ENCODE assay signal across 9 mouse cellular contexts in genomic region chr14:27066171-27066929, GRCm38 (mm10). TPM values are rescaled to one million over a fixed set of nuclear protein-coding genes. Genes with fewer than 3 reads are reported as not detected.
DNase-seq lines count a peak whose midpoint lies in the region; ATAC-seq and TF ChIP-seq lines count a peak whose summit lies in the region.
"Had no signal": no experiment of that assay in that cellular context is flagged by ENCODE, and none has a peak within 500 bp of the region (broad histone marks: within the 10 kb centered on the region; RNA-seq: fewer than 3 reads in every experiment).

No protein-coding gene starts in this region.

- peak; percentile 37; the same call in 1 of the 2 replicates for ATAC-seq in embryonic facial prominence, embryonic 12.5 days (ENCODE audit: insufficient number of reproducible peaks, insufficient read depth, low FRiP score, low TSS enrichment)
- peak; percentile 74 for ATAC-seq in lung, postnatal 0 days
- no peak for ATAC-seq in CD4-positive, CD25-positive, alpha-beta regulatory T cell, adult 4 months

- no peak overlapping the region for H3K4me3 ChIP-seq in embryonic facial prominence, embryonic 12.5 days
- H3K4me3 ChIP-seq in lung, postnatal 0 days (ENCODE audit: low read depth, low read length): no peak overlapping the region
- H3K4me3 ChIP-seq: megakaryocyte, embryonic 14.5 days had no signal

- no peaks in the 10 kb centered on the region for H3K27me3 ChIP-seq in embryonic facial prominence, embryonic 12.5 days
- no peaks in the 10 kb centered on the region for H3K27me3 ChIP-seq in lung, postnatal 0 days (replicated peaks; ENCODE audit: insufficient read depth, low read length)

- 5% methylated on average over 9 of the region's 9 CpGs for WGBS in embryonic facial prominence, embryonic 12.5 days
- WGBS in lung, postnatal 0 days: 31% methylated on average over 8 of the region's 9 CpGs

- TF ChIP-seq CTCF in lung, postnatal 0 days (IDR thresholded peaks at IDR 0.05): no peak

- intact Hi-C loops in heart, postnatal 25 days (cut with DNase I): loop anchor here (5.0 to 10.0 kb wide), 2 partner anchors 34 to 202 kb away; no protein-coding TSS in a partner anchor

- H3K4me1 ChIP-seq in embryonic facial prominence, embryonic 12.5 days: peaks cover 86% of the 10 kb centered on the region
- peaks cover 10% of the 10 kb centered on the region; the same call in 1 of the 2 replicates for H3K4me1 ChIP-seq in lung, postnatal 0 days (ENCODE audit: insufficient read depth, low read depth, low read length)

- peak; percentile 45 for TF ChIP-seq EP300 in lung, postnatal 0 days (IDR thresholded peaks at IDR 0.05)

- peak overlapping the region; percentile 21 for H3K4me2 ChIP-seq in embryonic facial prominence, embryonic 12.5 days (replicated peaks)
- no peak overlapping the region for H3K4me2 ChIP-seq in lung, postnatal 0 days (replicated peaks; ENCODE audit: low read depth, low read length)

- DNase-seq in MN1 (ENCODE audit: low spot score): peak; percentile 66
- peak; percentile 16 for DNase-seq in heart, postnatal 25 days (ENCODE audit: low spot score)
- DNase-seq in lung, postnatal 0 days (ENCODE audit: low spot score): peak; percentile 58
- DNase-seq in thymus, postnatal 0 days (ENCODE audit: low spot score): no peak
- no peak for DNase-seq in urinary bladder, postnatal 36 days (ENCODE audit: low spot score in 2 of 2)
- DNase-seq in spleen, postnatal 4 days (ENCODE audit: low spot score in 2 of 2): no peak

- H3K9me3 ChIP-seq in embryonic facial prominence, embryonic 12.5 days: no peaks in the 10 kb centered on the region
- no peaks in the 10 kb centered on the region for H3K9me3 ChIP-seq in lung, postnatal 0 days (ENCODE audit: low read length)
- H3K9me3 ChIP-seq: megakaryocyte, embryonic 14.5 days had no signal

- H3K36me3 ChIP-seq in embryonic facial prominence, embryonic 12.5 days: no peaks in the 10 kb centered on the region
- H3K36me3 ChIP-seq in lung, postnatal 0 days (ENCODE audit: insufficient read depth, low read length): no peaks in the 10 kb centered on the region

- H3K27ac ChIP-seq in embryonic facial prominence, embryonic 12.5 days: peak overlapping the region; percentile 90
- peak overlapping the region; percentile 64 for H3K27ac ChIP-seq in lung, postnatal 0 days (ENCODE audit: low read length)

- no peak overlapping the region for H3K9ac ChIP-seq in embryonic facial prominence, embryonic 12.5 days
- no peak overlapping the region for H3K9ac ChIP-seq in lung, postnatal 0 days (replicated peaks; ENCODE audit: low read depth)

RNA-seq across cellular contexts. Expression of gene Il17rd, which starts 27.6 kb away (rescaled TPM):
- 10.3 and 11.2 TPM in 2 replicates for polyA plus RNA-seq in embryonic facial prominence, embryonic 12.5 days (2016; fragmentation: Nextera tagmentation; extraction: Ambion mirVana)
- 1 to 10 TPM; 3.6 to 5.7 TPM for total RNA-seq in heart, postnatal 25 days (2021)
- 2.1 and 2.2 TPM in 2 replicates for polyA plus RNA-seq in lung, postnatal 0 days (2015; fragmentation: Nextera tagmentation; extraction: Ambion mirVana)
- polyA plus RNA-seq in thymus, postnatal 0 days (2015; fragmentation: Nextera tagmentation; extraction: Ambion mirVana): 0.19 and 0.20 TPM in 2 replicates
- polyA plus RNA-seq in CD4-positive, CD25-positive, alpha-beta regulatory T cell, adult 4 months (2017; shearing (Covaris generic)): under 1 TPM; 0.20 TPM

RNA-seq across cellular contexts. Expression of gene Arhgef3, which starts 48.3 kb away (rescaled TPM):
- polyA plus RNA-seq in embryonic facial prominence, embryonic 12.5 days (2016; fragmentation: Nextera tagmentation; extraction: Ambion mirVana): 8.1 and 8.4 TPM in 2 replicates
- total RNA-seq in heart, postnatal 25 days (2021): 10 to 100 TPM; 29.0 to 34.1 TPM
- polyA plus RNA-seq in lung, postnatal 0 days (2015; fragmentation: Nextera tagmentation; extraction: Ambion mirVana): 37.3 and 44.8 TPM in 2 replicates
- polyA plus RNA-seq in thymus, postnatal 0 days (2015; fragmentation: Nextera tagmentation; extraction: Ambion mirVana): 24.1 and 24.2 TPM in 2 replicates
- 100 to 1,000 TPM; 149 to 256 TPM for polyA plus RNA-seq in CD4-positive, CD25-positive, alpha-beta regulatory T cell, adult 4 months (2017; shearing (Covaris generic))

Comparison
In these comparisons a context has a peak if more than half of its experiments do, and no peak if none do; other contexts are left out.
1. DNase-seq: peak in MN1 (single experiment), heart, postnatal 25 days (single experiment) and lung, postnatal 0 days (single experiment); none in thymus, postnatal 0 days (single experiment), urinary bladder, postnatal 36 days (0 of 2) and spleen, postnatal 4 days (0 of 2).